Mouse (Mus musculus) lung, adult 2 months (tissue): ENCODE results near the gene Aktip.

Experiments used
- CTCF ChIP-seq: fragments of 200-500 bp; IDR thresholded peaks from 2 replicates; pipeline ENCODE4 v1.5.1; 2011; ENCODE audit warnings: mild to moderate bottlenecking, low read length, control low read depth; ENCODE audit not compliant: insufficient read depth
- POLR2A ChIP-seq: fragments of 200-500 bp; IDR thresholded peaks from 2 replicates; pipeline ENCODE4 v1.6.1; 2011; ENCODE audit warnings: low read depth, mild to moderate bottlenecking, control low read depth, low read length, borderline replicate concordance; ENCODE audit errors: extremely low read depth

DNA sequence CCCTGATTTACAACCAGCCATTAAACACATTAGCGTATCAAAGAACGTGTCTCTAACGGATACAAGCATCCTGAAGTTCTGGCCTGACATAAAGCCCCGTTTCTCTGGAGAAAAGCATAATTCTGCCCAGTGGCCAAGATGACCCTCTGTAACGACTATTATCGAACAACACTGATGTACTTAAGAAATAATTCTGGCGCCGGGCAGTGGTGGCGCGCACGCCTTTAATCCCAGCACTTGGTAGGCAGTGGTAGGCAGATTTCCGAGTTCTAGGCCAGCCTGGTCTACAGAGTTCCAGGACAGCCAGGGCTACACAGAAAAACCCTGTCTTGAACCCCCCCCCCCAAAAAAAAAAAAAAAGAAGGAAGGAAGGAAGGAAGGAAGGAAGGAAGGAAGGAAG, 65.1 kb downstream of the Aktip start:
- TF ChIP-seq POLR2A, result no peak
- no peak for TF ChIP-seq CTCF
